Mouse (Mus musculus) brain, adult 2 months (tissue): ENCODE results near the gene Hist1h2bl.

Source experiments
- DNase-seq: peaks from one replicate; pipeline ENCODE4 v3.0.0; 2011; ENCODE audit warnings: low read depth, low spot score

Hist1h2bl gene

GRCm38 (mm10) chr13:21715864-21716539, at the start of gene Hist1h2bl, which contains the start of gene Hist1h2ai:
Gene Hist1h2bl, minus strand, starts transcription at chr13:21716143.
Gene Hist1h2ai, plus strand, starts transcription at chr13:21716422.
- DNase-seq, result peak; percentile 97

GRCm38 (mm10) chr13:21755707-21756106, 39.8 kb upstream of the Hist1h2bl start:
- DNase-seq, result no peak

GRCm38 (mm10) chr13:21754294-21755001, 38.5 kb upstream of the Hist1h2bl start:
- DNase-seq, result peak; percentile 44

- peak; percentile 98 for DNase-seq
Observed at GRCm38 (mm10) chr13:21753524-21754285, 37.8 kb upstream of the Hist1h2bl start, which contains the start of the genes Hist1h2ak and Hist1h2bn. Gene Hist1h2ak, minus strand, starts transcription at chr13:21753827. Gene Hist1h2bn, plus strand, starts transcription at chr13:21754123.

- no peak for DNase-seq
Observed at GRCm38 (mm10) chr13:21753051-21753523, 37.1 kb upstream of the Hist1h2bl start.

- no peak for DNase-seq
Observed at GRCm38 (mm10) chr13:21752356-21752755, 36.4 kb upstream of the Hist1h2bl start.

GRCm38 (mm10) chr13:21751827-21752226, 35.9 kb upstream of the Hist1h2bl start:
- DNase-seq, result no peak

- DNase-seq, result no peak
Observed at GRCm38 (mm10) chr13:21751417-21751816, 35.5 kb upstream of the Hist1h2bl start.

- DNase-seq, result peak; percentile 96
Observed at GRCm38 (mm10) chr13:21750159-21751017, 34.4 kb upstream of the Hist1h2bl start, which contains the start of gene Hist1h4k. Gene Hist1h4k, minus strand, starts transcription at chr13:21750505.

GRCm38 (mm10) chr13:21749387-21750158, 33.6 kb upstream of the Hist1h2bl start:
- DNase-seq, result peak; percentile 22

GRCm38 (mm10) chr13:21745006-21745405, 29.1 kb upstream of the Hist1h2bl start:
- no peak for DNase-seq

- DNase-seq, result peak; percentile 93
Observed at GRCm38 (mm10) chr13:21734906-21735767, 19.2 kb upstream of the Hist1h2bl start, which contains the start of gene Hist1h4j. Gene Hist1h4j, plus strand, starts transcription at chr13:21735064.

- peak; percentile 93 for DNase-seq
Observed at GRCm38 (mm10) chr13:21734010-21734905, 18.3 kb upstream of the Hist1h2bl start.

- no peak for DNase-seq
Observed at GRCm38 (mm10) chr13:21733466-21733865, 17.5 kb upstream of the Hist1h2bl start.

- DNase-seq, result no peak
Observed at GRCm38 (mm10) chr13:21729544-21729943, 13.6 kb upstream of the Hist1h2bl start.

GRCm38 (mm10) chr13:21727948-21728572, 12.1 kb upstream of the Hist1h2bl start:
- DNase-seq, result no peak
